Comparison of ENCODE assay signal across 8 mouse cellular contexts in genomic region chr5:139536211-139536910, GRCm38 (mm10). TPM values are rescaled to one million over a fixed set of nuclear protein-coding genes. Genes with fewer than 3 reads are reported as not detected.
A peak's percentile ranks its signal among the peaks of the same experiment; 100 is the strongest.
DNase-seq lines count a peak whose midpoint lies in the region; ATAC-seq and TF ChIP-seq lines count a peak whose summit lies in the region.
"Had no signal": no experiment of that assay in that cellular context is flagged by ENCODE, and none has a peak within 500 bp of the region (broad histone marks: within the 10 kb centered on the region; RNA-seq: fewer than 3 reads in every experiment).

No protein-coding gene starts in this region.

- peaks cover 16% of the 10 kb centered on the region for H3K27me3 ChIP-seq in ES-Bruce4 (ENCODE audit: control insufficient read depth, insufficient read depth, low read length, poor library complexity, severe bottlenecking)
- H3K27me3 ChIP-seq in embryonic facial prominence, embryonic 11.5 days (ENCODE audit: control insufficient read depth, insufficient read depth, low read length) = peaks cover 62% of the 10 kb centered on the region
- H3K27me3 ChIP-seq in hindbrain, embryonic 13.5 days = peaks cover 83% of the 10 kb centered on the region
- H3K27me3 ChIP-seq in midbrain, embryonic 10.5 days (ENCODE audit: low read depth, poor library complexity, severe bottlenecking) = peaks cover 99% of the 10 kb centered on the region
- peaks cover 27% of the 10 kb centered on the region for H3K27me3 ChIP-seq in spleen, adult 2 months (ENCODE audit: control insufficient read depth, insufficient read depth, low read length)

- H3K36me3 ChIP-seq in ES-Bruce4 (ENCODE audit: control insufficient read depth, insufficient read depth, low read length, poor library complexity, severe bottlenecking) = no peaks in the 10 kb centered on the region
- no peaks in the 10 kb centered on the region for H3K36me3 ChIP-seq in embryonic facial prominence, embryonic 11.5 days (replicated peaks; ENCODE audit: control insufficient read depth, insufficient read depth, low read depth, low read length)
- no peaks in the 10 kb centered on the region for H3K36me3 ChIP-seq in hindbrain, embryonic 13.5 days
- no peaks in the 10 kb centered on the region for H3K36me3 ChIP-seq in midbrain, embryonic 10.5 days
- H3K36me3 ChIP-seq in spleen, adult 2 months (ENCODE audit: control insufficient read depth, insufficient read depth, low read length) = no peaks in the 10 kb centered on the region
- H3K36me3 ChIP-seq: heart, embryonic 15.5 days had no signal

- no peak for TF ChIP-seq EP300 in ES-Bruce4 (IDR thresholded peaks at IDR 0.05; ENCODE audit: insufficient read depth, low read depth, low read length)

- DNase-seq in adrenal gland, postnatal 14 days = peak; percentile 86
- DNase-seq in embryonic facial prominence, embryonic 11.5 days (ENCODE audit: low spot score) = peak; percentile 87
- DNase-seq in left cerebral cortex, postnatal 10 days (ENCODE audit: extremely low spot score in 1 of 2, low spot score in 2 of 2) = peak; percentile 33 to 79
- DNase-seq in midbrain, embryonic 10.5 days (ENCODE audit: low spot score) = peak; percentile 84
- peak; percentile 12 to 42 for DNase-seq in spleen, adult 2 months (ENCODE audit: low read depth in 1 of 2, low spot score in 2 of 2)

- ATAC-seq in embryonic facial prominence, embryonic 11.5 days (replicated peaks; ENCODE audit: insufficient number of reproducible peaks, low FRiP score, low TSS enrichment, low read depth) = no peak
- peak; percentile 47 for ATAC-seq in hindbrain, embryonic 13.5 days (ENCODE audit: low FRiP score)

- TF ChIP-seq CTCF in ES-Bruce4 (IDR thresholded peaks at IDR 0.05; ENCODE audit: low read depth, low read length) = peak; percentile 71
- peak; percentile 85 for TF ChIP-seq CTCF in spleen, adult 2 months (IDR thresholded peaks at IDR 0.05; ENCODE audit: extremely low read depth, insufficient read depth, insufficient read length, insufficient replicate concordance)

- H3K4me3 ChIP-seq in ES-Bruce4 (ENCODE audit: low read depth, low read length) = no peak overlapping the region
- no peak overlapping the region for H3K4me3 ChIP-seq in embryonic facial prominence, embryonic 11.5 days (ENCODE audit: low read depth, low read length)
- no peak overlapping the region for H3K4me3 ChIP-seq in hindbrain, embryonic 13.5 days
- H3K4me3 ChIP-seq in midbrain, embryonic 10.5 days = peak overlapping the region; percentile 15; the same call in 1 of the 2 replicates
- no peak overlapping the region for H3K4me3 ChIP-seq in spleen, adult 2 months (ENCODE audit: extremely low read depth, insufficient read depth, insufficient read length)

- no peaks in the 10 kb centered on the region for H3K9me3 ChIP-seq in ES-Bruce4 (replicated peaks; ENCODE audit: control insufficient read depth, insufficient read depth, low read length, poor library complexity, severe bottlenecking)
- H3K9me3 ChIP-seq in embryonic facial prominence, embryonic 11.5 days (replicated peaks; ENCODE audit: control insufficient read depth, low read length) = no peaks in the 10 kb centered on the region
- H3K9me3 ChIP-seq in hindbrain, embryonic 13.5 days = no peaks in the 10 kb centered on the region
- no peaks in the 10 kb centered on the region for H3K9me3 ChIP-seq in midbrain, embryonic 10.5 days (replicated peaks)
- H3K9me3 ChIP-seq: heart, embryonic 15.5 days had no signal

- under 1% methylated on average over 26 of the region's 26 CpGs for WGBS in embryonic facial prominence, embryonic 11.5 days
- WGBS in hindbrain, embryonic 13.5 days = 1% methylated on average over 26 of the region's 26 CpGs
- WGBS in midbrain, embryonic 10.5 days = 1% methylated on average over 26 of the region's 26 CpGs
- 6% methylated on average over 26 of the region's 26 CpGs for WGBS in spleen, adult 2 months

- no peak for TF ChIP-seq POLR2A in ES-Bruce4 (IDR thresholded peaks at IDR 0.05; ENCODE audit: insufficient read depth, low read length)
- no peak for TF ChIP-seq POLR2A in spleen, adult 2 months (IDR thresholded peaks at IDR 0.05; ENCODE audit: low read depth, low read length)

- intact Hi-C loops in left cerebral cortex, postnatal 10 days (cut with DNase I) = loop anchor here (2.0 kb wide), 1 partner anchor 132 kb away; no protein-coding TSS in a partner anchor

- no peaks in the 10 kb centered on the region for H3K4me1 ChIP-seq in ES-Bruce4 (ENCODE audit: control insufficient read depth, insufficient read depth, low read length)
- no peaks in the 10 kb centered on the region for H3K4me1 ChIP-seq in embryonic facial prominence, embryonic 11.5 days (ENCODE audit: control insufficient read depth, insufficient read depth, low read length)
- peaks cover 51% of the 10 kb centered on the region for H3K4me1 ChIP-seq in hindbrain, embryonic 13.5 days (replicated peaks)
- peaks cover 66% of the 10 kb centered on the region for H3K4me1 ChIP-seq in midbrain, embryonic 10.5 days
- no peaks in the 10 kb centered on the region; the same call in 1 of the 2 replicates for H3K4me1 ChIP-seq in spleen, adult 2 months (ENCODE audit: control insufficient read depth, insufficient read depth, insufficient read length)

- no peak overlapping the region for H3K4me2 ChIP-seq in embryonic facial prominence, embryonic 11.5 days (ENCODE audit: low read depth, low read length)
- 0 out of 2 replicates have a peak overlapping the region, but pooled peaks have one; percentile 11 for H3K4me2 ChIP-seq in hindbrain, embryonic 13.5 days

- H3K27ac ChIP-seq in ES-Bruce4 (ENCODE audit: insufficient read depth, low read length) = no peak overlapping the region
- H3K27ac ChIP-seq in embryonic facial prominence, embryonic 11.5 days (replicated peaks; ENCODE audit: low read depth, low read length) = no peak overlapping the region
- peak overlapping the region; percentile 82 for H3K27ac ChIP-seq in hindbrain, embryonic 13.5 days
- H3K27ac ChIP-seq in midbrain, embryonic 10.5 days (replicated peaks) = peak overlapping the region; percentile 79
- no peak overlapping the region for H3K27ac ChIP-seq in spleen, adult 2 months (ENCODE audit: insufficient read depth, low read length)
- H3K27ac ChIP-seq: heart, embryonic 15.5 days had no signal

- no peak overlapping the region for H3K9ac ChIP-seq in ES-Bruce4 (ENCODE audit: low read depth, poor library complexity, severe bottlenecking)
- no peak overlapping the region for H3K9ac ChIP-seq in embryonic facial prominence, embryonic 11.5 days (replicated peaks; ENCODE audit: low read length)
- no peak overlapping the region for H3K9ac ChIP-seq in hindbrain, embryonic 13.5 days
- H3K9ac ChIP-seq: heart, embryonic 15.5 days had no signal

RNA-seq across cellular contexts. Expression of gene Uncx, which starts 6.9 kb away (rescaled TPM):
- not detected in 2 replicates for polyA plus RNA-seq in ES-Bruce4 (2011; ENCODE audit: insufficient read depth, insufficient read length, low read depth, missing spikeins)
- 0.15 TPM in 1 of 2 replicates, not detected in the other for total RNA-seq in adrenal gland, postnatal 14 days (2021)
- 3.0 and 5.9 TPM in 2 replicates for polyA plus RNA-seq in embryonic facial prominence, embryonic 11.5 days (2014; fragmentation: Nextera tagmentation; extraction: Ambion mirVana)
- 48.8 and 60.7 TPM in 2 replicates for polyA plus RNA-seq in hindbrain, embryonic 13.5 days (2015; fragmentation: Nextera tagmentation; extraction: Ambion mirVana)
- total RNA-seq in left cerebral cortex, postnatal 10 days (2021) = under 1 TPM in 1 of 2 experiments, not detected in 1; 0.21 TPM
- 18.8 and 36.7 TPM in 2 replicates for polyA plus RNA-seq in midbrain, embryonic 10.5 days (2016; fragmentation: Nextera tagmentation; extraction: Ambion mirVana)
- polyA plus RNA-seq in spleen, adult 2 months (2012; rRNA removed) = not detected in 2 replicates
- polyA plus RNA-seq: heart, embryonic 15.5 days had no signal

RNA-seq across cellular contexts. Expression of gene Zfand2a, which starts 52.0 kb away (rescaled TPM):
- polyA plus RNA-seq in ES-Bruce4 (2011; ENCODE audit: insufficient read depth, insufficient read length, low read depth, missing spikeins) = 10.7 and 11.3 TPM in 2 replicates
- total RNA-seq in adrenal gland, postnatal 14 days (2021) = 23.2 and 24.1 TPM in 2 replicates
- 5.4 and 6.4 TPM in 2 replicates for polyA plus RNA-seq in embryonic facial prominence, embryonic 11.5 days (2014; fragmentation: Nextera tagmentation; extraction: Ambion mirVana)
- polyA plus RNA-seq in hindbrain, embryonic 13.5 days (2015; fragmentation: Nextera tagmentation; extraction: Ambion mirVana) = 13.1 and 13.3 TPM in 2 replicates
- total RNA-seq in left cerebral cortex, postnatal 10 days (2021) = 100 to 1,000 TPM in 1 of 2 experiments, 10 to 100 TPM in 1; 93.4 to 100 TPM
- polyA plus RNA-seq in midbrain, embryonic 10.5 days (2016; fragmentation: Nextera tagmentation; extraction: Ambion mirVana) = 9.1 and 12.2 TPM in 2 replicates
- polyA plus RNA-seq in spleen, adult 2 months (2012; rRNA removed) = 6.6 and 7.5 TPM in 2 replicates

Comparison
In these comparisons a context has a peak if more than half of its experiments do, and no peak if none do; other contexts are left out.
1. H3K27ac ChIP-seq: peak in hindbrain, embryonic 13.5 days (single experiment) and midbrain, embryonic 10.5 days (single experiment); none in ES-Bruce4 (single experiment), embryonic facial prominence, embryonic 11.5 days (single experiment) and spleen, adult 2 months (single experiment).
2. DNase-seq: peak in every context shown above with its lines; median percentile 87 in embryonic facial prominence, embryonic 11.5 days; 86 in adrenal gland, postnatal 14 days; 84 in midbrain, embryonic 10.5 days; 56 in left cerebral cortex, postnatal 10 days; 27 in spleen, adult 2 months.